Mouse (Mus musculus) midbrain, embryonic 14.5 days (tissue): ENCODE data around the gene Krt18. TPM values are rescaled to one million over a fixed set of nuclear protein-coding genes. Genes with fewer than 3 reads are reported as not detected.
A peak's percentile ranks its signal among the peaks of the same experiment; 100 is the strongest.

ENCODE experiments used
- ATAC-seq: fragments of 200-750 bp; cut with Nextera tagmentation; 2 replicates; pipeline ENCODE4 v1.8.0; 2017; ENCODE audit warnings: moderate number of reproducible peaks, moderate library complexity; ENCODE audit not compliant: low FRiP score, low TSS enrichment
- DNase-seq: peaks from one replicate; pipeline ENCODE4 v3.0.0-alpha.2; 2015
- H3K27ac ChIP-seq: fragments of 300-500 bp; sonication (generic); replicated peaks from 2 replicates; pipeline ENCODE4 v1.5.1; 2014; ENCODE audit warnings: mild to moderate bottlenecking, low read depth, low read length, moderate library complexity
- H3K27me3 ChIP-seq: fragments of 300-500 bp; sonication (generic); 2 replicates; pipeline ENCODE4 v1.6.1; 2014; ENCODE audit warnings: low read length, control low read depth, mixed read lengths; ENCODE audit not compliant: control insufficient read depth, insufficient read depth
- H3K36me3 ChIP-seq: fragments of 300-500 bp; sonication (generic); 2 replicates; pipeline ENCODE4 v1.6.1; 2014; ENCODE audit warnings: low read length, control low read depth; ENCODE audit not compliant: control insufficient read depth, insufficient read depth
- H3K4me1 ChIP-seq: fragments of 300-500 bp; sonication (generic); 2 replicates; pipeline ENCODE4 v1.6.1; 2014; ENCODE audit warnings: mild to moderate bottlenecking, antibody characterized with exemption, low read length, control low read depth; ENCODE audit not compliant: control insufficient read depth, insufficient read depth
- H3K4me2 ChIP-seq: fragments of 300-500 bp; sonication (generic); 2 replicates; pipeline ENCODE4 v1.6.1; 2014; ENCODE audit warnings: mild to moderate bottlenecking, low read length, moderate library complexity
- H3K4me3 ChIP-seq: fragments of 300-500 bp; sonication (generic); replicated peaks from 2 replicates; pipeline ENCODE4 v1.5.1; 2014; ENCODE audit warnings: low read depth, low read length
- H3K9ac ChIP-seq: fragments of 300-500 bp; sonication (generic); replicated peaks from 2 replicates; pipeline ENCODE4 v1.6.1; 2014; ENCODE audit warnings: mild to moderate bottlenecking, low read length, moderate library complexity
- H3K9me3 ChIP-seq: fragments of 300-500 bp; sonication (generic); 2 replicates; pipeline ENCODE4 v1.6.1; 2016; ENCODE audit warnings: low read length, control low read depth, mixed read lengths; ENCODE audit not compliant: control insufficient read depth
- WGBS: fragments of 180-500 bp; shearing (Covaris S2); extraction: QIAGEN DNeasy Blood & Tissue Kit; methylation state at CpG from one replicate; pipeline ENCODE4 v1.1.7; 2014; 5-methylcytosine and 5-hydroxymethylcytosine counted together
- polyA plus RNA-seq: library from polyadenylated mRNA; unstranded; fragments of >200 nt; fragmentation: Nextera tagmentation; extraction: Ambion mirVana; gene quantifications from 2 replicates; pipeline ENCODE4 v1.2.1, GENCODE M21; 2014

Gene Krt18
- polyA plus RNA-seq, 1 experiment from 2014 or later, result 1.3 TPM

DNA sequence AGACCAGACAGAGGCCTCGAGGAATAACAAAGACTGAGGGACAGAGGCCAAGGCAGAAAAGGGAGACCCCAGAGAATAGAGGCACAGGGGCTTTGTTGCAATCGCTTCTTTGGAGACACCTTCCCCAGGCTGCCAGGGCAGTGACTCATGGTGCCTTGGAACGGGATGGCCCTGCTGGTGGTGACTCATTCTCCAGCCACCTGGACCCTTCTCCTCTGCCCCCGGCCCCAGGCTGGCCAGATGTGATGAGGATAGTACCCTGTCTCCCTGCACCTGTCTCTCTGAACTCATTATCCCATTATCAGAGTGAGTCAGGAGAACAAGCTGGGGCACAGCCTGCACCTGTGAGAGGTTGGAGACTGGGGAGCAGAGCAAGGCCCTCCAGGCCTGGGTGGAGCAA lies 22.7 kb upstream of the Krt18 start:
- H3K9me3 ChIP-seq, result no peaks in the 10 kb centered on the region
- DNase-seq (no peak), ATAC-seq (no peak)
- no peaks in the 10 kb centered on the region for H3K36me3 ChIP-seq
- no peak overlapping the region for H3K4me2 ChIP-seq
- no peaks in the 10 kb centered on the region for H3K4me1 ChIP-seq
- no peak overlapping the region for H3K4me3 ChIP-seq
- no peak overlapping the region for H3K27ac ChIP-seq
- H3K9ac ChIP-seq, result no peak overlapping the region
- H3K27me3 ChIP-seq, result peaks cover 41% of the 10 kb centered on the region
- WGBS, result 48% methylated on average over 4 of the region's 4 CpGs

DNA sequence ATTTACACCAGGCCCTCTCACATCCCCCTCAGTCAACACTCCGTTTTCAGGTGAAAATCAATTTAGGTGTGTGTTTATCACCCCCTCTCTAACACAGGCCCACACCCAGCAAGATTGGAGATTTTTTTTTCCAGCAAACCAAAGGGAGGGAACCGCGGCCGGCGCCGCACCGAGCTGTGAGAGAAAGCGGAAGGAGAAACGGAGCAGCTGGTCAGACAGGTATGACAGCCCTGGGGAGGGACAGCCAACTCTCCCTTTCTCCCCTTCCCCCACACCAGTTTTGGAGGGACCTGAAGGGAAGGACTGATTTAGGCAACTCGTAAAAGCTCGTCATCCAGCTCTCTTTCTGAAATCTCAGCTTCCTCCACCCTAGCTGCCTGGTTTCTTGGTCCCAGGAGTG lies 21.7 kb upstream of the Krt18 start:
- DNase-seq (no peak), ATAC-seq (no peak)
- no peaks in the 10 kb centered on the region for H3K36me3 ChIP-seq
- no peaks in the 10 kb centered on the region for H3K4me1 ChIP-seq
- H3K27me3 ChIP-seq, result peaks cover 41% of the 10 kb centered on the region
- no peak overlapping the region for H3K4me2 ChIP-seq
- H3K9me3 ChIP-seq, result no peaks in the 10 kb centered on the region
- WGBS, result 43% methylated on average over 11 of the region's 11 CpGs
- H3K4me3 ChIP-seq, result no peak overlapping the region
- H3K27ac ChIP-seq, result no peak overlapping the region
- no peak overlapping the region for H3K9ac ChIP-seq

DNA sequence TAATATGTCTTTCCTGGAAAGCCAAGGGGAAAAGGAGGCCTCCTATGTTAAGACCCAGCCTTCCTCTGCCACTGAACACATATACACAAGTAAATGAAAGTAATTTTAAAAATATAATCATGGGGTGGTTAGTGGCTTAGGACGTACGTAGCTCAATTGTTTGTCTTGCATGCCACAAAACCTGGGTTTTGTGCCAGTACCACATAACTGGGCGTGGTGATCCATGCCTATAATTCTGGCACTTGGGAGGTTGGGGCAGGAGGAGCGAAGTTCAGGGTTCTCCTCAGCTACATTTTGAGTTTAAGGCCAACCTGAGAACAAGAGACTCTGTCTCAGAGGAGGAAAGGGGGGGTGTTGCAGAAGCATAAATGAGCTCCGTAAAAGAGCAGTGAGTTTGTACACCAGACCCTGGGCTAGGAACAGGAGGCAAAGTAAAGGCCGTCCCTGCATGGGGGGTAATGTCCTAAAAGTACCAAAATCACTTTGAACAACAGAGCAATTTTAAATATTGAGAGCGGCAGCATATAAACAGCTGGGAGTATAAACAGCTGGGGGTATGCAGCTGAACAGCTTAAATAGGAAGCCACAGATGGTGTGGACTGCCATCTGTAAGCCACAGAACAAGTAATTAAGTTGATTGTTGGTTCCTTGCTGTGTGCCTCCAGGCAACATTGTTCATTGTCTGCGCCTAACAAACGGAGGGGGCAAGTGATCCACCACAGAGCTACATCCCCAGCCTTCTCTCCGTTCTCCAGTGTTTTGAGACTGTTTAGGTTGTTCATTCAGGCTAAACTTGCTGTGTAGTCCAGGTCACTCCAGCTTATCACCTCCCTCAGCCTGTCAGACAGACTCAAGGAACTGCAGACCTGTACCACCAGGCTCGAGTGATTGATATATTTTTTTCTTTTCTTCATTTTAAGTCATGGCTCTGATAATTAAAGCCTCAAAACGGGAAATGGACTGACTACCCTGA lies 20.6 kb upstream of the Krt18 start:
- no peaks in the 10 kb centered on the region for H3K9me3 ChIP-seq
- no peak overlapping the region for H3K4me3 ChIP-seq
- 52% methylated on average over 12 of the region's 12 CpGs for WGBS
- H3K36me3 ChIP-seq, result no peaks in the 10 kb centered on the region
- no peaks in the 10 kb centered on the region for H3K4me1 ChIP-seq
- H3K4me2 ChIP-seq, result no peak overlapping the region
- no peak overlapping the region for H3K9ac ChIP-seq
- no peak overlapping the region for H3K27ac ChIP-seq
- ATAC-seq (no peak), DNase-seq (peak; percentile 65)
- peaks cover 34% of the 10 kb centered on the region for H3K27me3 ChIP-seq

DNA sequence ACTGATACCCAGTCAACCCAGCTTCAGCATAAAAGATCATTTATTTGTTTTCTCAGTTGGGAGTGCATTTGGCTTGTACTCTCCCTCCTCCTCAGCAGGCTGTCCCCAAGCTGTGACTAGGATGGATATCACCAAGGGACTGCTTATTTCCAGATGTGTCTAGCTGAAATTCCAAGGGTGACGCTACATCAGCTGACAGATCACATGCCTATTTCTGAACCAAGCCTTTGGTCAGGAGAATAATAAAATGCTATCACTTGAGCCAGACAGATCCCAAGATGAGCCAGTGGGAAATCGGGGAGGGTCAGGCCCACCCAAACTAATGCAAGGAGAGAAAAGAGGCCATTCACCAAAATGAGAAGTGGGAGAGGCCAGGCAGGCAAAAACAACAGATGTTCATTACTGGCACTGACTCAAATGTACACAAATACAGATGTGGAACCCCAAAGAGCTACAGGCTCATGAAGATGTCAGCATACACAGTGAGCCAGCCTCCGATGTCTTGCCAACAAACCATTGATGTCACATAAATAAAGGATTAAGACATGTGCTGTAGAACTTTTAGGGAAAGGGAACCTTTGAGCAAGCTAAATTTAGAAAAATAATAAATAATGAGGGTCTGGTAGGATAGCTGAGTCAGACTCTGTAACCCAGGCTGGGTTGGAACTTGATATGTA lies 17.3 kb upstream of the Krt18 start:
- peaks cover 6% of the 10 kb centered on the region; the same call in 1 of the 2 replicates for H3K27me3 ChIP-seq
- 85% methylated on average over 3 of the region's 3 CpGs for WGBS

DNA sequence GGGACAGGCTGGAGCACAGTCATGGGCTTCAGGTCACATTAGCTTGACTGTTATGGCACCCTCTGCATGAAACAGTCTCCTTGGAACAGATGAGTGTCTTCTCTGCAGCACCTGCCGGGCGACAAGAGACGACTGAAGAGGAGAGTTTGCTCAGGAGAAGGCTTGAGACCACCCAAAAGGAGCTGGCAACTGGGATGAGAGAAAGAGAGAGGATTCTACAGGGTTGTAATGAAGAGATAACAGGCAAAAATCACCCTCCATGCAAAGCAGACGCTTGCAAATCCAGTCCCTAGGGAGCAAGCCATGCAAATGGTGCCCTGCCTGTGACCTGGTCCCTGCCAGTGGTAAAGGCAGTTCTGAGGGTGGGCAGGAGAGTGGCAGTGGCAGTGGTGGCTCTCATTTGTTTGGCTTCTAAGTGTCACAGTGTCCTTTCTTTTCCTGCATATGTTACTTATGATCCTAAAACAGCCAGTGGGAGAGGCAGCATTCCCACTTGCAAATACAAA lies 15.7 kb upstream of the Krt18 start:
- Histone ChIP-seq H3K9me3 (no peaks in the 10 kb centered on the region), H3K27me3 (no peaks in the 10 kb centered on the region), H3K36me3 (no peaks in the 10 kb centered on the region), H3K4me1 (no peaks in the 10 kb centered on the region), H3K4me3 (no peak overlapping the region), H3K9ac (no peak overlapping the region), H3K4me2 (no peak overlapping the region), H3K27ac (no peak overlapping the region)
- DNase-seq (no peak), ATAC-seq (no peak)
- 53% methylated on average over 4 of the region's 4 CpGs for WGBS

More for the DNA sequence above, 17.3 kb upstream of the Krt18 start:
- Histone ChIP-seq H3K4me3 (no peak overlapping the region), H3K4me2 (no peak overlapping the region), H3K4me1 (no peaks in the 10 kb centered on the region), H3K9me3 (no peaks in the 10 kb centered on the region), H3K27ac (no peak overlapping the region), H3K9ac (no peak overlapping the region), H3K36me3 (no peaks in the 10 kb centered on the region)
- DNase-seq (no peak), ATAC-seq (no peak)

DNA sequence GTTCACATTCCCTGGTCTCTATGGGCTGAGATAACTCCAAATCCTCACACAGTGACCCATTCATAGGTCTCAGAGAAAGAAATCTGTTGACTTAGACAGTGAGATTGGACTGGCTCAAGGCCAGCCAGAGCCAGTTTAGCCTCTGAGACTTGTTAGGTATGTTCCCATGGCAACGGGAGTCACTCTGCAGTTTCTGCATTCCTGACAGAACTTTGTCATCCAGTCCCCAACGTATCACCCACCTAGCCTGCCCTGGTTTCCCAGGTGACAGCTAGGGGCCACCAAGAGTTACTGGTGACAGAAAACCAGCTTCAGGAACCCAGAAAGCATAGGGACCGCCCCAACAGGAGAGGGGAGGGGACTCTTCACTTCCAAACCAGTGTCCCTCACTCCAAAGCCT lies 14.3 kb upstream of the Krt18 start:
- no peak overlapping the region for H3K4me2 ChIP-seq
- no peak overlapping the region for H3K27ac ChIP-seq
- ATAC-seq, result no peak
- no peak overlapping the region for H3K4me3 ChIP-seq
- H3K36me3 ChIP-seq, result no peaks in the 10 kb centered on the region
- WGBS, result 44% methylated on average over 3 of the region's 3 CpGs
- no peaks in the 10 kb centered on the region for H3K27me3 ChIP-seq
- H3K9me3 ChIP-seq, result no peaks in the 10 kb centered on the region
- peak; percentile 70 for DNase-seq
- H3K4me1 ChIP-seq, result no peaks in the 10 kb centered on the region
- H3K9ac ChIP-seq, result no peak overlapping the region

DNA sequence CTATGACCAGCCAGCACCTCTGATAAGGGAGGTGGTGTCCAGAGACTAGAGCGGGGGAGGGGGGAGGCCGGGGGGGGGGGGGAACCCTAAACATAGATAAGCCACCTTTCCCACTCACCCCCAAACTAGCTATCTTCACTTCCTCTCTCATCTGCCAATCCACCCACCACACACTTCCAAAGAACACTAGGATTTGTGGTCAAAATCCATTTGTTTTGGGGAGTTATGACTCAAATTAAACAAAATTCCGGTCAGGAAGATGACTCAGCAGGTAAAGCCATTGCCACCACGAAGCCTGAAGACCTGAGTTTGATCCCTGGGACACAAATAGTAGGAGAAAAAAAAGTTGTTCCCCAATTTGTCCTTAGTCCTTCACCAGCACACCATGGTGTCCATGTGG lies 13.1 kb upstream of the Krt18 start:
- Histone ChIP-seq H3K36me3 (no peaks in the 10 kb centered on the region), H3K4me2 (no peak overlapping the region), H3K9me3 (no peaks in the 10 kb centered on the region), H3K27me3 (no peaks in the 10 kb centered on the region), H3K4me3 (no peak overlapping the region), H3K4me1 (no peaks in the 10 kb centered on the region), H3K9ac (no peak overlapping the region), H3K27ac (no peak overlapping the region)
- DNase-seq (no peak), ATAC-seq (no peak)
- WGBS, result 64% methylated on average over 2 of the region's 4 CpGs

DNA sequence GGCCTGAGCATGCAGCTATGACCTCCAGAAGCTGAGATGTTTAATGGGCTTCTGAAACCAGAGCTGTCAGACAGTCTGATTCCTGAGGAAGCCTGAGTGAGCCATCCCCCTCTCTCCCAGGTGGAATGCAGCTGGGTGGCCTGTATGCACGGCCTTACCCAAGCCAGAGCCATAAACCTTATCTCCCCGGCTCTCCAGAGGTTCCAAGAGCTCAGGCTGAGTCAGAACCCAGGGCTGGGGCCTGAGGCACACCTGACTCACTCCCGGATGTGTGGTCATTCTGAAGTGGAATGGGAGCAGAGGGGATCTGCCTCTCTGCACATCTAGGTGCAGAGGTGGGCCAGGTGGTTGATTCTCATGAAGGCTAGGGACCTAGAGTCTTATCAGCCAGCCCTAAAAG lies 11.9 kb upstream of the Krt18 start:
- H3K9me3 ChIP-seq, result no peaks in the 10 kb centered on the region
- no peaks in the 10 kb centered on the region for H3K4me1 ChIP-seq
- DNase-seq (no peak), ATAC-seq (no peak)
- no peak overlapping the region for H3K9ac ChIP-seq
- H3K27me3 ChIP-seq, result no peaks in the 10 kb centered on the region
- no peak overlapping the region for H3K4me3 ChIP-seq
- no peaks in the 10 kb centered on the region for H3K36me3 ChIP-seq
- no peak overlapping the region for H3K27ac ChIP-seq
- H3K4me2 ChIP-seq, result no peak overlapping the region
- WGBS, result 61% methylated on average over 3 of the region's 3 CpGs
